Mouse (Mus musculus) ES-Bruce4 (cell line): ENCODE measurements around the gene Sdhaf2.

ENCODE experiments used
- CTCF ChIP-seq: IDR thresholded peaks from one replicate; pipeline ENCODE4 v1.8.1; 2011; ENCODE audit warnings: low read depth, low read length
- EP300 ChIP-seq: IDR thresholded peaks from 2 replicates; pipeline ENCODE4 v1.6.1; 2011; ENCODE audit warnings: low read depth, low read length; ENCODE audit not compliant: insufficient read depth
- POLR2A ChIP-seq: IDR thresholded peaks from one replicate; pipeline ENCODE4 v1.8.1; 2011; ENCODE audit warnings: low read length; ENCODE audit not compliant: insufficient read depth

DNA sequence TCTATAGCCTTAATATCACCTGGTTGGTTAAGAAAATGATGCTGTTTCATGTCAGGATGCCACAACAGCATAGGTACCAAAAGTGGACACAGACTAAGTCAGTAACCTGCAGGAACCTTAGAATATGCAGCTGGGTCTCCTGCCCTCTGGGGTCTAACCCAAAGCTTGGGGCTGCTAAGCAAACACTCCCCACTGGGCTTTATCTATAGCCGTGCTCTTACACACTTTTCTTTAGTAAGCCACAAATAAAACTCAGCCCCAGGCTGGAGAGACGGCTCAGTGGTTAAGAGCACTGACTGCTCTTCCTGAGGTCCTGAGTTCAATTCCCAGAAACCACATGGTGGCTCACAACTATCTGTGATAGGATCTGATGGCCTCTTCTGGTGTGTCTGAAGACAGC lies 31.1 kb upstream of the Sdhaf2 start:
- no peak for TF ChIP-seq POLR2A
- no peak for TF ChIP-seq CTCF
- no peak for TF ChIP-seq EP300
